15 mouse cellular contexts compared by ENCODE assay signal in the genomic region with DNA sequence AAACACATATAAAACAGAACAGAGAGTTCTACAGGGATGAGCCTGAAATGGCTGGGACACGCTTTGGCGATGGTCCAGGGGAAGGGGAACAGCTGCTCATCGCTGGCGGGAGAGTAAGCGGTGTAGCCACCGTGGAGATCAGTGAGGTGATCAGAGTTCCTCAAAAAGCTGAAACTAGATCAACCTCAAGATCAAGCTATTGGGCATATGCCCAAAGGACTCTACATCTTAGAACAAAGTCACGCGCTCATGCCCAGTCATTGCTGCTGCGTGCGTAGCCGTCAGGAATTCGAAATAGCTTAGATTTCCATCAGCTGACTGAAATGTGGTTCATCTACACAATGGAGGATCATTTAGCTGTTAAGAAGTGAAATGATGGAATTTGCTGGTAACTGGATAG.
DNase-seq lines count a peak whose midpoint lies in the region; ATAC-seq and TF ChIP-seq lines count a peak whose summit lies in the region.
"Had no signal": no experiment of that assay in that cellular context is flagged by ENCODE, and none has a peak within 500 bp of the region (broad histone marks: within the 10 kb centered on the region; RNA-seq: fewer than 3 reads in every experiment).

No protein-coding gene starts in this region.

- H3K27me3 ChIP-seq in forebrain, postnatal 0 days (ENCODE audit: insufficient read depth, low read length) = no peaks in the 10 kb centered on the region
- no peaks in the 10 kb centered on the region for H3K27me3 ChIP-seq in forebrain, embryonic 11.5 days (ENCODE audit: control insufficient read depth, insufficient read depth, low read length)
- no peaks in the 10 kb centered on the region for H3K27me3 ChIP-seq in splenic B cell, adult 2 months (ENCODE audit: control insufficient read depth, insufficient read depth, low read length, poor library complexity, severe bottlenecking)
- H3K27me3 ChIP-seq: embryonic facial prominence, embryonic 15.5 days; limb, embryonic 15.5 days had no signal

- no peaks in the 10 kb centered on the region for H3K4me1 ChIP-seq in forebrain, postnatal 0 days (ENCODE audit: insufficient read depth)
- no peaks in the 10 kb centered on the region for H3K4me1 ChIP-seq in forebrain, embryonic 11.5 days (replicated peaks; ENCODE audit: control insufficient read depth, insufficient read depth, low read length)
- H3K4me1 ChIP-seq: embryonic facial prominence, embryonic 15.5 days; hindbrain, embryonic 10.5 days; limb, embryonic 15.5 days had no signal

- peak; percentile 13 for DNase-seq in forebrain, postnatal 0 days
- DNase-seq in forebrain, embryonic 11.5 days (ENCODE audit: low spot score) = no peak
- DNase-seq in testis, postnatal 10 days (ENCODE audit: low spot score) = peak; percentile 61
- DNase-seq in testis, postnatal 14 days (ENCODE audit: low spot score) = no peak
- DNase-seq in gastrocnemius, postnatal 25 days = peak; percentile 40
- DNase-seq in splenic B cell, adult 2 months (ENCODE audit: low read depth, low spot score) = peak; percentile 92
- DNase-seq in urinary bladder, adult 18-20 months (ENCODE audit: low spot score in 2 of 2) = no peak
- DNase-seq in layer of hippocampus, adult 9-11 months = no peak
- DNase-seq: adrenal gland, postnatal 14 days; kidney, adult 18-20 months; thymus, postnatal 36 days had no signal

- no peak overlapping the region for H3K27ac ChIP-seq in forebrain, postnatal 0 days (ENCODE audit: low read depth, low read length)
- no peak overlapping the region for H3K27ac ChIP-seq in forebrain, embryonic 11.5 days (ENCODE audit: low read depth, low read length)
- H3K27ac ChIP-seq: embryonic facial prominence, embryonic 15.5 days; hindbrain, embryonic 10.5 days; limb, embryonic 15.5 days had no signal

- H3K36me3 ChIP-seq in forebrain, postnatal 0 days (ENCODE audit: insufficient read depth) = no peaks in the 10 kb centered on the region
- no peaks in the 10 kb centered on the region for H3K36me3 ChIP-seq in forebrain, embryonic 11.5 days (ENCODE audit: control insufficient read depth, insufficient read depth, low read length)
- H3K36me3 ChIP-seq in splenic B cell, adult 2 months (ENCODE audit: control insufficient read depth, insufficient read depth, low read length, poor library complexity, severe bottlenecking) = no peaks in the 10 kb centered on the region
- H3K36me3 ChIP-seq: embryonic facial prominence, embryonic 15.5 days; hindbrain, embryonic 10.5 days; limb, embryonic 15.5 days had no signal

- H3K9ac ChIP-seq in forebrain, postnatal 0 days = no peak overlapping the region
- no peak overlapping the region for H3K9ac ChIP-seq in forebrain, embryonic 11.5 days (ENCODE audit: low read length)
- H3K9ac ChIP-seq: embryonic facial prominence, embryonic 15.5 days; limb, embryonic 15.5 days had no signal

- no peak for ATAC-seq in forebrain, postnatal 0 days
- ATAC-seq in forebrain, embryonic 11.5 days (replicated peaks; ENCODE audit: low FRiP score) = no peak

- TF ChIP-seq CTCF in forebrain, postnatal 0 days (IDR thresholded peaks at IDR 0.05; ENCODE audit: low read depth) = no peak

- no peaks in the 10 kb centered on the region for H3K9me3 ChIP-seq in forebrain, postnatal 0 days (ENCODE audit: low read length)
- no peaks in the 10 kb centered on the region for H3K9me3 ChIP-seq in forebrain, embryonic 11.5 days (ENCODE audit: control insufficient read depth, low read length)
- H3K9me3 ChIP-seq: embryonic facial prominence, embryonic 15.5 days; hindbrain, embryonic 10.5 days; limb, embryonic 15.5 days had no signal

- 90% methylated on average over 12 of the region's 12 CpGs for WGBS in forebrain, postnatal 0 days
- WGBS in forebrain, embryonic 11.5 days = 94% methylated on average over 12 of the region's 12 CpGs

- H3K4me2 ChIP-seq in forebrain, postnatal 0 days (ENCODE audit: low read depth) = no peak overlapping the region
- no peak overlapping the region for H3K4me2 ChIP-seq in forebrain, embryonic 11.5 days (ENCODE audit: low read depth, low read length, severe bottlenecking)
- H3K4me2 ChIP-seq: embryonic facial prominence, embryonic 15.5 days; heart, embryonic 11.5 days; limb, embryonic 15.5 days had no signal

- no peak overlapping the region for H3K4me3 ChIP-seq in forebrain, postnatal 0 days (ENCODE audit: low read depth, low read length)
- H3K4me3 ChIP-seq in forebrain, embryonic 11.5 days (ENCODE audit: low read depth, low read length) = no peak overlapping the region
- H3K4me3 ChIP-seq: embryonic facial prominence, embryonic 15.5 days; hindbrain, embryonic 10.5 days; limb, embryonic 15.5 days had no signal

Comparison
In these comparisons a context has a peak if more than half of its experiments do, and no peak if none do; other contexts are left out.
1. DNase-seq: peak in forebrain, postnatal 0 days (single experiment), testis, postnatal 10 days (single experiment), gastrocnemius, postnatal 25 days (single experiment) and splenic B cell, adult 2 months (single experiment); none in forebrain, embryonic 11.5 days (single experiment), testis, postnatal 14 days (single experiment), urinary bladder, adult 18-20 months (0 of 2) and layer of hippocampus, adult 9-11 months (single experiment).